Mouse (Mus musculus) retina, embryonic 14.5 days (tissue): ENCODE data around the gene Ncoa4.
"Not testable (repeated sequence)": the region's sequence is repeated elsewhere in the genome, so short reads cannot be mapped to it uniquely, and the experiment has no call there.

ENCODE experiments used
- DNase-seq: peaks from one replicate; pipeline ENCODE4 v3.0.0-alpha.2; 2015; ENCODE audit warnings: low spot score

Ncoa4 gene

DNA sequence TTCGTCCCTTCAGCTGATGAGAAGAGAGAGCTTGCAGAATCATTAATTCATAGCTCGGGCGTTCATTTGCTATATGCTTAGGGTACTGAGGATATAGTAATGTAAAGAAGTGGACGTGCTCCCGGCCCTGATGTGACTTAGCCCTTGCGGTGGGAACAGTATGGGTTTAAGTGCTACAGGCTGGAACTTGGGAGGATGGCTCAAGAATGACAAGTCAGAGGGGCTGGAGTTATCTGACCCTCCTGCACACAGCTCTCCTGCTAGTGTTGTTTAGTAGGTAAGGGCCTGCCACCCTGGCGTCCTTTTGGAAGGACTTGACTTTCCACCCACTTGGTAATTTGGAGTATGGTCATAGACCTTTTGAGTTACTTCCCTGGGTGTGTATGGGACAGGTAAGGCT is 898 bp downstream of the Ncoa4 start:
- DNase-seq = no peak

GRCm38 (mm10) chr14:32161090-32161885 is 1.6 kb downstream of the Ncoa4 start:
- no peak for DNase-seq

DNA sequence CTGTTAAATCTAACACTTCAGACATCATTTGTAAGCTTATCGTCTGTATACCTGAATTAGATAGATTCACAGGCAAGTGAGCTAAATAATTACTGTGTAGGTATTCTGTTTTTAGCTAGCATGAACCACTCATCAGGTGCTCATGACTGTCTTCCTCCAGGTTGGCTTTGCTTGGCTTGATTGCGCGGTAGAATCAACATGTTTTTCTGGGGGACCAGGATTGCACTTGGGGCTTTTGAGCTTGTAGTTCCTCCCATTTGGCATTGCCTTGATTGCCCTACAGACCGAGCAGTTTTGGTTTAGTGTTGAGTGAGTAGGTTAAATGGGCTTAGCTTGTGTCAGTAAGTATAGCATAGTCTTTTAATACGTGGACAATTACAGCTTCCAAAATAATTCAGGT is 2.6 kb downstream of the Ncoa4 start:
- no peak for DNase-seq

DNA sequence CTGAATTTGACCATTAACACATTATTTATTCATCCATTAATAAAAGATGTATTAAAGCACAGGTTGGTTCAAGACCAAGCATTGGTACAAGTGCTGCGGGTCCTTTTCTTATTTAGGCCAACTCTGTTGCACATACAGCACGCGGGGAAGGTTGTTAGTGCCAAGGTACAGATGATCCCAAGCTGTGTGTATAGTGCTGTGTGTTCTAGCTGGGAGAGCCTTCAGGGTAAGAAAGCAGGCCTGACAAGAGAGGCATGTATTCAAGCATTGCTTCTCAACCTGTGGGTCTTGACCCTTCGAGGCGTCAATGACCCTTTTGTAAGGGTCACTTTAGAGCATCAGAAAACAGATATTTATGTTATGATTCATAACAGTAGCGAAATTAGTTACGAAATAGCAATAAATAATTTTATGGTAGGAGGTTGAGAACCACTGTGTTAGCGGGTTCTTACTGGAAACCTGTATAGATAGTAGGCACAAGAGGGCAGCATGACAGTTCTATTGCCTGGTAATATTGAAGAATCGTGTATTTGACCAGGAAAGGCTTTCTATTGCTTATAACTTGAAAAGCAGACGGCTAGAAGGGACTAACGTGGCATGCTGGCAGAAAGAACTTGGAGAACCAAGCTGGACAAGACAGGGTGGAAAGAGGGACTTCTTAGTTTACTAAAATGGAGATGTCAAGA is 3.7 kb downstream of the Ncoa4 start:
- no peak for DNase-seq

GRCm38 (mm10) chr14:32164173-32165051 is 4.7 kb downstream of the Ncoa4 start:
- no peak for DNase-seq

GRCm38 (mm10) chr14:32165278-32166061 is 5.8 kb downstream of the Ncoa4 start:
- peak; percentile 70 for DNase-seq

DNA sequence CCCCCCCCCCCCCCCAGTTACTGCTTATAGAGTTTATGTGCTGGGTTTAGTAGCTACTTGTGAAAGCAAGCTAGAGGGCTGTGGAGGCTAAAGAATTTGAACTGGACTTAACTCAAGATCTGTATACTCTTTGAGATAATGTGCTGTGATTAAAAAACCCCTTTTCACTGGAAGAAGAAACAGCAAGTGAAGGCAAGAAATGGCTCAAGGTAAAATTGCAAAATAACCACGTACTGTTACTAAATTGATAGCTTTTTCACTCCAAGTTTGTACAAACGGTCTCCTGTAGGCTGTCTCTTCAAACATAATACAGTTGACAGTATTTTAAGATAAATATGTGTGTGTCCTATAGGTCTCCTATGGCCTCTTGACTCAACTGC is 6.4 kb downstream of the Ncoa4 start:
- DNase-seq = no peak

DNA sequence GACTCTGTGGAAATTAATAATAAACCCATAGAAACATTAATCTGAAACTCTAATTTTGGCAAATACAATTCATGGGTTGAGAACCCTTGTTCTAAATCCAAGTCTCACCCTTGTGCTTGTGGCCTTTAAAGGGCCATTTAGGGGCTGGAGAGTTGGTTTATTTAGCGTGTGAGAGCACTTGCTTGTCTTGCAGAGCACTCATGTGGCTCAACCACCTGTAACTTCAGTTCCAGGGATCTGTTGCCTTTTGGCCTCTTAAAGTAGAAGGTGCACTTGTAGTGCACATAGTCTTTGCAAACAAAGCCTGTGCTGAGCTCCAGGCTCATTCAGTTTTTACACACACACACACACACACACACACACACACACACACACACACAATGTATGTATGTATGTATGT is 7.2 kb downstream of the Ncoa4 start:
- no peak for DNase-seq

- no peak for DNase-seq
Observed at GRCm38 (mm10) chr14:32167326-32167725, 7.7 kb downstream of the Ncoa4 start.

DNA sequence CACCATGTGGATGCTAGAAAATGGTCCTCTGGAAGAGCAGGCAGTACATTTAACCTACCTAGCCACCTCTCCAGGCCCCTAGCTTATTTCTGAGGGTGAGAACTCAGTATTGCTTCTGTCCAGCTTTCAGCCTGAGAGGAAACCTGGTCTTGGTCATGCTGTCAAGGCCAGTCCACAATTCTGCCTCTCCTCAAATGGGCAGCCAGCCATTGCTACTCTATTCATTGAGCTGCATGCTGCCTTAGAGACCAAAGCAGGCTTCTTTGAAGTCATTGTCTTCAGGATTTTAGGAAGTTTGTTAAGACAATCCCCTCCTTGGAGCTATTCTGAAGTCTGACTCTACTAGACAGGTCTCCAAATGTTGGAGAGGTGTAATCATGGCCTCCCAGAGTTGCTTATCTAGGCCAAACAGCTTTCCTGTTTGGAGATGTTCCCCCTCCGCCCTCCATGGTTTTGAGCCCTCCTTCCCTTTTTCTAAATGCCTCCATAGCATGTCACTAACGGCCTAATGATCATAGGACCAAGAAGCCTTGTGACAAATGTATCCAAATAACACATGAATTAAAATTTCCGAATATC is 9.1 kb downstream of the Ncoa4 start:
- no peak for DNase-seq

DNA sequence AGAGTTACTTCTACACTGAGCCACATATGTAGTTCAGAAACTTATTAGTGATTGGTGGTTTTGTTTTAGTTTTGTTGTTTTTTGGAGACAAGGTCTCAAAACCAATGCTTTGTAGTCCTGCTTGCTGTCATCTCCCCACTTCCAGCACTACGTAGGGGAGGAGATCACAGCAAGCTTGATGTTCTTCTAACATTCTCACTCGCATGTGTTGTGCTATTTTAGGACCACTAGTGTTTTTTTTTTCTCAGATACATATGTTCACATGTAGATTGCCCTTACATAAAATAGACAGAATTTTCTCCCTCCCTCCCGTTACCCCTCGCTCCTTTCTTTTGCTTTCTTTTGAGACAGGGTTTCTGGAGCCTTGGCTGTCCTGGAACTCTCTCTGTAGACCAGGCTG is 10.5 kb downstream of the Ncoa4 start:
- DNase-seq = no peak

- DNase-seq = no peak
Observed at GRCm38 (mm10) chr14:32175310-32175709, 15.6 kb downstream of the Ncoa4 start.

- not testable (repeated sequence) for DNase-seq
Observed at GRCm38 (mm10) chr14:32176590-32176989, 16.9 kb downstream of the Ncoa4 start.

DNA sequence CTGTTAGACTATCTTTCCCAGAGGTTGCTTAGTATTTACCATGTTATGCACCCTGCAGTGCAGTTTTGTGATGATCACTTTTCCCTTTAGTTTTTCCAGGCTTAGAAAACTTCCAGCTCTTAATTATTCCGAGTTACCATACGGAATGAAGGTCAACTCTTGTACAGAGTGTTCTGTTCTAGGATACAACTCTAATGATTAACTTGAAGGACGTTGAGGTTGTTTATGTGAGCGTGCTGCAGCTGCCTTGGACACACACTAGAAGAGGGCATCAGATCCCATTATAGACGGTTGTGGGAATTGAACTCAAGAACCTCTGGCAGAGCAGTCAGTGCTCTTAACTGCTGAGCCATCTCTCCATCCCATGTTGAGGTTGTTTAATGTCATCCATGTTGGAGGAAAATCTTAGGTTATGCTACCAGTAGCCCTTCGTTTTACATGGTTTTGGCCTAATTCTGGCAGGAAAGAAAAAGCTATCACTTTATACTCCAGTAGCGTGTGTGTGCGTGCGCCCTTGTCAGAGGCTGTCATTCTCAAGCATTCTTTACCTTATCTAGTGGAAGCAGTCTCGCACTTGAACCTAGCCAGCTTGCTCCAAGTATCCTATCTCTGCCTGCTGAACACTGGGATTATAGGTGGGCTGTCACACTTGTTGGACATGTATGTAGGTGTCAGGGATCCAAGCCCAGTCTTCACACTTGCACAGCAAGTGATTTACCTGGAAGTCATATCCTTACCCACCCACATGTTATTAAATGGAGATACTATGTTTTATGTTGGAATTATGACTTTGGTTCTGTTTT is 19.9 kb downstream of the Ncoa4 start:
- DNase-seq = no peak

DNA sequence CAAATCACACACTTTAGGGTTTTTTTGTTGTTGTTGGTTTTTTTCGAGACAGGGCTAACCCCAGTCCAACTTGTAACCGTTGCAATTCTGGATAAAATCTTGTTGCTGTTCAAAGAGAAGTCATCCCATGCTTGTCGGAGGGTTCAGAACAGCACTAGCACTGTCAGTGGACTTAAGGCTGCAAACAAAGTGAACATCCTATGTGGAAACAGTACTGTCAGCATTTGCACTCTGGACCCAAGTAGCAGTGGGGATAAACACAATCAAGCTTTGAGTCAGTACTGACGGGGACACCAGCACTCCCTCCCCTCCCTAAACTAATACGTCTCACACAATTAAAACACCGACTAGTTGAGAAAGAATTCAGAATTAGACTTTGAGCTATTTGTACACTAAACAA is 21.2 kb downstream of the Ncoa4 start:
- DNase-seq = no peak

DNA sequence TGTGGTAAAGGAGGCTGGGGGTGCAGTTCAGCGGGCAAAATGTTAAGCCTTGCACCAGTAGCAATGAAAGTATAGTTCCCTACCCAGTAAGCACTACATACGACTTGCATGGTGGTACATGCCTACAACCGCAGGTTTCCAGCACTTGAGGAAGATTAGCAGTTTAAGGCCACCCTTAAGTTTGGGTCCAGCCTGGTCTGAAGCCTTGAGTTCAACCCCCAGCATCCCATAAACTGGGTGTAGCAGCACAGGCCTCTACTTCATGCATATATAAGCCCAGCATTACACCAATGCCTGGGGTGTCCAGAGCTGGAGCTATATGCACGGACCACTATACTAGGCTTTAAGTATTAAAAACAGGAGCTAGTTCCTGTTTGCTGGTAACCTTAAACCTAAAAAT is 24.2 kb downstream of the Ncoa4 start:
- DNase-seq = no peak

DNA sequence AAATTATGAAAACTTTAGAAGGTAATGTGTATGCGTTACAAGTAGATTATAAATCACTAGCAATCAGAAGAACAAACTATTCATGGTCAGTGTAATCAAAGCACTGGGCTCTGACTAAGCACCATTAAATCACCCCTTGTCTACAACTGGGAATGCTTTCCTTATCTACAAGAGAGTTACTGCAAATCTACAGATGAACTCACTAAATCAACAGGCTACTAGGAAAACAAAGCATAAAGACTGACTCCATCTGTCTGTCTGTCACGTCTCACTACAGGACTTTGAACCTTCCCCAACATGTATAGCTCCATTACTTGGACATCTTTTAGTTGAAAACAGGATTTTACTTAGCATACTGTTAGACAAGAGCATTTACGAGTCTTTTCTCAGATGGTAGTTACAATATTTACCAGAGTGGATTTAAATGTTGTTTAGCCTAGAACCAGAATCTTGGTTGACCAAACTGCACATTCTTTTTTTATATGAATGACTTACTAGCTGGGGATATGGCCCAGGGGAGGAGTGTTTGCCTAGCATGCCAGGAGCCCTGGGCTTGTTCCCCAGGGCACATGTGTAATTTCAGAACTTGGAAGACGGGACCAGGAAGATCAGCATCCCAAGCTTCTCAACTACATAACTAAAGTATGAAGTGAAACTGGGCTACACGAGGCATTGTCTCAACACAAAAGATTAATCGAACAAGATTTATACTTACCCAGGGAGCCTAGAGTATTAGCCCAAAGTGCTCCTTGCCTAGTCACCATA is 31.1 kb downstream of the Ncoa4 start:
- no peak for DNase-seq

- no peak for DNase-seq
Observed at GRCm38 (mm10) chr14:32191926-32192325, 32.3 kb downstream of the Ncoa4 start.

DNA sequence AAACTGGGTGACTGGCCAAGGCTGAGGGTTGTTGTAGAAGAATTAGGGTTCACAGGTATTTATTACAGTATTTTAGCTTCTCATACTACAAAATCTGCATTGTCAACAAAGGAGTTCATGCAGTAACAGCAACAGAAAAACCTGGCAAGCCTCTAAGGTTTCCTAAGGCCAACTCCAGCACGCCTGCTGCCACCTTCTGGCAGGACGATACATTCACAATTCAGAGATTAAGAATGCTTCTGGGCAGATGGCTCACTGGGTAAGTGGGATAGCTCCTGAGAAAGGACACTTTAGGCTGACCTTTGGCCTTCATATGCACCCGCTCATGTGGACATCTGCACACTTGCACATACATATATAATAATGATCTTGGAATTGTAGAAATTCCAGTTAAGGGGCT is 32.8 kb downstream of the Ncoa4 start:
- DNase-seq = peak; percentile 73

- not testable (repeated sequence) for DNase-seq
Observed at GRCm38 (mm10) chr14:32193557-32193956, 33.9 kb downstream of the Ncoa4 start.
